Mouse (Mus musculus): ENCODE data around the gene Id2. TPM values are rescaled to one million over a fixed set of nuclear protein-coding genes. Genes with fewer than 3 reads are reported as not detected.

Gene Id2
- polyA plus RNA-seq, 1 experiment = 114 TPM

DNA sequence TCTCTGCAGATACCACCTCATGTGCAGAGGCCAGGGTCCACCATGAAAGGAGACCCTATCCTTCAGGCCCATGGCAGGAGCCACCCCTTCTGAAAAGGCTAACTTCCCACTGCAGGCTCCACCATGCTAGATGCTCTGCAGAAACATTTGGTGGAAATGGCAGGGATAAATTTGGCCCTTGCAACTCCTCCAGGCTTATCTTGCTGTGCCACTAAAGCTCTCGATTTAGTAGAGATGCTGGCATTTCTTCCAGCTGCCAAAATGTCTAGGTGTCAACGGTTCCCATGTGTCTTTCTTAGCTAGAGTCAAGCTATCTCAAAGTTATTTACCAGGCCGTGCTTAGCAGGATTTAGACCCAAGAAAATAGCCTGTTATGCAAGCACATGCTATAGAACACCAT lies 22.6 kb downstream of the Id2 start:
- Histone ChIP-seq H3K36me3 (ENCODE audit: control insufficient read depth, insufficient read depth, low read length) (no peaks in the 10 kb centered on the region), H3K27ac (ENCODE audit: control insufficient read depth, insufficient read depth, low read length) (no peak overlapping the region), H3K27me3 (ENCODE audit: control insufficient read depth, insufficient read depth, low read length) (no peaks in the 10 kb centered on the region), H3K4me1 (replicated peaks; ENCODE audit: control insufficient read depth, insufficient read depth, low read length) (no peaks in the 10 kb centered on the region), H3K4me3 (ENCODE audit: control insufficient read depth, insufficient read depth, low read length) (no peak overlapping the region)
- DNase-seq = no peak
- TF ChIP-seq POLR2A (IDR thresholded peaks at IDR 0.05; ENCODE audit: control insufficient read depth, extremely low read depth, insufficient read depth, low read length, poor library complexity) = no peak
- TF ChIP-seq CTCF (IDR thresholded peaks at IDR 0.05; ENCODE audit: borderline replicate concordance, control insufficient read depth, extremely low read depth, insufficient read depth, low read length, poor library complexity) = no peak
- 91% methylated on average over 3 of the region's 3 CpGs for WGBS

DNA sequence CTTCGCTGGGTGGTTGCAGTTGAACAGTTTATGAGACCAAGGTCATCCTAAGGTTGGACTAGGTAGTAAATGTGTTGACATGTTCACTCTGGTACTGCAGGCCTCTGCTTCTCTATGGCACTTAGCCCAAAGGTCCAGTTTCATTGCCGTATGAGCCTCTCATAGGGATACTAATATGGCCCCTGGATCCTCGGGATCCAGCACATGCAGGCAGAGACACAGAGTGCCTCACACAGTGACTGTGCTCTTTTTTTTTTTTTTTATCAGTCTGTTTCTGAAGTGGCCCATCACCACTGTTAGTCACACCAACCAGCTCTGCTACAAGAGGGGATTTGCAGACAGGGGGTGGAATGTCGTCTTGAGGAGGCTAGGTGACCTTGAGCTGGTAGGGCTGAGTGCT lies 23.6 kb downstream of the Id2 start:
- no peak for TF ChIP-seq CTCF (IDR thresholded peaks at IDR 0.05; ENCODE audit: borderline replicate concordance, control insufficient read depth, extremely low read depth, insufficient read depth, low read length, poor library complexity)
- TF ChIP-seq POLR2A (IDR thresholded peaks at IDR 0.05; ENCODE audit: control insufficient read depth, extremely low read depth, insufficient read depth, low read length, poor library complexity) = no peak
- no peak overlapping the region for H3K27ac ChIP-seq (ENCODE audit: control insufficient read depth, insufficient read depth, low read length)
- 91% methylated on average over 4 of the region's 4 CpGs for WGBS
- no peaks in the 10 kb centered on the region for H3K36me3 ChIP-seq (ENCODE audit: control insufficient read depth, insufficient read depth, low read length)
- DNase-seq = no peak
- H3K4me1 ChIP-seq (replicated peaks; ENCODE audit: control insufficient read depth, insufficient read depth, low read length) = no peaks in the 10 kb centered on the region
- no peaks in the 10 kb centered on the region for H3K27me3 ChIP-seq (ENCODE audit: control insufficient read depth, insufficient read depth, low read length)
- no peak overlapping the region for H3K4me3 ChIP-seq (ENCODE audit: control insufficient read depth, insufficient read depth, low read length)

DNA sequence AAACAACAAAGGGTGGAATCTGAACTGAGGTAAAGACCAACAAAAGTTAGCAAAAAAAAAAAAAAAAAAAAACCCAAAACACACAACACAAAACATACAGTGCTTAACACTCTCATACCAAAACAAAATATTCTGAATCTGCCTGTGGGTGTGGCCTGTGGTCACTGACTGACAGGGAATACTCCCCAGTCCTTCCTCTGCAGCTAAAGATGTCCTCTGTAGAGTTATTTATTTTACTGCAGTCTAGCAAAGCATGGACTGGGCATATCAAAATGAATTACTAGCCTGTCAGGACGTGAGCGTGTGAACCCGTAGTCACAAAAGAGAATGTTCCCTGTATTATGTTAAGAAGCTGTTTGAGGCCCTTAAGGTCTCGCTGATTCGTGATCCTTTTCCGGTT lies 34.7 kb downstream of the Id2 start:
- H3K27ac ChIP-seq (ENCODE audit: control insufficient read depth, insufficient read depth, low read length) = no peak overlapping the region
- no peak for DNase-seq
- H3K4me3 ChIP-seq (ENCODE audit: control insufficient read depth, insufficient read depth, low read length) = no peak overlapping the region
- WGBS = 85% methylated on average over 6 of the region's 6 CpGs
- H3K4me1 ChIP-seq (replicated peaks; ENCODE audit: control insufficient read depth, insufficient read depth, low read length) = no peaks in the 10 kb centered on the region
- peaks cover 16% of the 10 kb centered on the region for H3K36me3 ChIP-seq (ENCODE audit: control insufficient read depth, insufficient read depth, low read length)
- TF ChIP-seq CTCF (IDR thresholded peaks at IDR 0.05; ENCODE audit: borderline replicate concordance, control insufficient read depth, extremely low read depth, insufficient read depth, low read length, poor library complexity) = no peak
- TF ChIP-seq POLR2A (IDR thresholded peaks at IDR 0.05; ENCODE audit: control insufficient read depth, extremely low read depth, insufficient read depth, low read length, poor library complexity) = no peak
- no peaks in the 10 kb centered on the region for H3K27me3 ChIP-seq (ENCODE audit: control insufficient read depth, insufficient read depth, low read length)

DNA sequence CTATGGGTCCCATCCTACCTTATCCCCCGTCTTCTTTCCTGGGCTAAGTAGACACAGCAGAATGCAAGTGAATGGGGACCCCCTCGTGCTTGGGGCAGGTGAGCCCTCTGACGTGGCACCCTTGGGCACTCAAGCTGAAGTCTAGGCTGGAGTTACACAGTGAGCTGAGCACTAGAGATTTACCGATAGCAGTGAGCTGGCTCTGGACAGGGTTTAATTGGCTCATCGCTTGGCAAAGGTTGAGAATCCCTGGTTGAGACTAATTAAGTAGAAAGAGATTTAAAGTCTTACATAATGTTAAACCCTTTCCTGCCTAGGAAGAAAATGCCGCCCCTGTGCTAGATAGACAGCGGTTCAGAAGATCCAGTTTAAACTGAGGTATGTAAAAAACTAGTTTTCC lies 36.0 kb downstream of the Id2 start:
- no peak overlapping the region for H3K4me3 ChIP-seq (ENCODE audit: control insufficient read depth, insufficient read depth, low read length)
- peaks cover 26% of the 10 kb centered on the region for H3K36me3 ChIP-seq (ENCODE audit: control insufficient read depth, insufficient read depth, low read length)
- DNase-seq = no peak
- no peaks in the 10 kb centered on the region for H3K27me3 ChIP-seq (ENCODE audit: control insufficient read depth, insufficient read depth, low read length)
- WGBS = 96% methylated on average over 7 of the region's 7 CpGs
- no peaks in the 10 kb centered on the region for H3K4me1 ChIP-seq (replicated peaks; ENCODE audit: control insufficient read depth, insufficient read depth, low read length)
- H3K27ac ChIP-seq (ENCODE audit: control insufficient read depth, insufficient read depth, low read length) = no peak overlapping the region
- no peak for TF ChIP-seq POLR2A (IDR thresholded peaks at IDR 0.05; ENCODE audit: control insufficient read depth, extremely low read depth, insufficient read depth, low read length, poor library complexity)

DNA sequence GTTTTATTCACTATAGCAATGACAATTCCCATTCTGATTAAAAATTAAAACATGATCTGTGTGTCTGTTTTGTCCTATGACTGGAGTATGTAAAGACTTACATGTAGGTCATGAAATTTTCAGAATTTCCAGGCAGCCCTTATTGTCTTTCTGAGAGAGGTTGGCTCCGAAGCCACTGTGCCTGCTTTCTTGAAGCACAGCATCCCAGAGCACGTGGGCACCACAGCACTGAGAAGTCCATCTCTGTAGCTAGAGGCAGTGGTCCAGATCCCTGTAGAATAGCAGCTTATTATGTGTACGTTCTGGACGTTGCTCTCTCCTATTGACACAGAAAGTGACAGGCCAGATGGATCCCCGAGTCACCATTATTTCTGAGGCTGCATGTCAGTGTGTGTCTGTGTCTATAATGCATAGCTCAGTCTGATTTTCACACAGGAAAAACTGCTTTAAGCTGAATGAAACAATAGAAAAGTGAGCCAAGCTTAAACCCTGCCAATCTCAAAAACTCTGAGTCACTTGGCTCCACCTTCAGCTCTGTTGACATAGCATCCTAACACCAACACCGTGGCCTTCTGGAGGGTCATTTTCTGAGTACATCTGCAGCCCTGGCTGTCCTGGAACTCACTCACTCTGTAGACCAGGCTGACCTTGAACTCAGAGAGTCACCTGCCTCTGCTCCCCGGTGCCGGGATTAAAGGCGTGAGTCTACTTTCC lies 37.3 kb downstream of the Id2 start:
- Histone ChIP-seq H3K4me3 (ENCODE audit: control insufficient read depth, insufficient read depth, low read length) (no peak overlapping the region), H3K36me3 (ENCODE audit: control insufficient read depth, insufficient read depth, low read length) (peaks cover 26% of the 10 kb centered on the region), H3K27ac (ENCODE audit: control insufficient read depth, insufficient read depth, low read length) (no peak overlapping the region), H3K27me3 (ENCODE audit: control insufficient read depth, insufficient read depth, low read length) (no peaks in the 10 kb centered on the region), H3K4me1 (replicated peaks; ENCODE audit: control insufficient read depth, insufficient read depth, low read length) (peaks cover 4% of the 10 kb centered on the region)
- TF ChIP-seq CTCF (IDR thresholded peaks at IDR 0.05; ENCODE audit: borderline replicate concordance, control insufficient read depth, extremely low read depth, insufficient read depth, low read length, poor library complexity) = no peak
- no peak for TF ChIP-seq POLR2A (IDR thresholded peaks at IDR 0.05; ENCODE audit: control insufficient read depth, extremely low read depth, insufficient read depth, low read length, poor library complexity)
- 94% methylated on average over 9 of the region's 9 CpGs for WGBS
- no peak for DNase-seq

DNA sequence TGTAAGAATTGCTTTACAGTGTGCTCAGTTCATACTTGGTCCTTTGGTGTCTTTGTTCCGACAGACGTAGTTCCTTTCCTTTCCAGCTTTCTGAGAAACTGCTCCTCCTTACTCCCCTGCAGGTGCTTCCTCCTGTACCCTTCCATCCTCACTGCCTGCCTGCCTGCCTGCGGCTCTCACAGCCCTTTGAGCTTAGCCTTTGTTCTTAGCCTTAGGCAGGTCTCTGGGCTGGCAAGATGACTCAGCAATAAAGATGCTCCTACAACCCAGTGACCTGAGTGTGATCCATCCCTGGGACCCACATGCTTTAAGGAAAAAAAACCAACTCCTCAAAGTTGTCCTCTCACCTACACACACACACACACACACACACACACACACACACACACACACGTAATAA lies 42.0 kb downstream of the Id2 start:
- H3K4me3 ChIP-seq (ENCODE audit: control insufficient read depth, insufficient read depth, low read length) = no peak overlapping the region
- H3K27me3 ChIP-seq (ENCODE audit: control insufficient read depth, insufficient read depth, low read length) = no peaks in the 10 kb centered on the region
- peak overlapping the region; percentile 70; the same call in 1 of the 2 replicates for H3K27ac ChIP-seq (ENCODE audit: control insufficient read depth, insufficient read depth, low read length)
- peaks cover 52% of the 10 kb centered on the region for H3K36me3 ChIP-seq (ENCODE audit: control insufficient read depth, insufficient read depth, low read length)
- WGBS = 17% methylated on average over 4 of the region's 4 CpGs
- no peak for TF ChIP-seq CTCF (IDR thresholded peaks at IDR 0.05; ENCODE audit: borderline replicate concordance, control insufficient read depth, extremely low read depth, insufficient read depth, low read length, poor library complexity)
- no peak for TF ChIP-seq POLR2A (IDR thresholded peaks at IDR 0.05; ENCODE audit: control insufficient read depth, extremely low read depth, insufficient read depth, low read length, poor library complexity)
- DNase-seq = peak; percentile 40
- H3K4me1 ChIP-seq (replicated peaks; ENCODE audit: control insufficient read depth, insufficient read depth, low read length) = peaks cover 14% of the 10 kb centered on the region

DNA sequence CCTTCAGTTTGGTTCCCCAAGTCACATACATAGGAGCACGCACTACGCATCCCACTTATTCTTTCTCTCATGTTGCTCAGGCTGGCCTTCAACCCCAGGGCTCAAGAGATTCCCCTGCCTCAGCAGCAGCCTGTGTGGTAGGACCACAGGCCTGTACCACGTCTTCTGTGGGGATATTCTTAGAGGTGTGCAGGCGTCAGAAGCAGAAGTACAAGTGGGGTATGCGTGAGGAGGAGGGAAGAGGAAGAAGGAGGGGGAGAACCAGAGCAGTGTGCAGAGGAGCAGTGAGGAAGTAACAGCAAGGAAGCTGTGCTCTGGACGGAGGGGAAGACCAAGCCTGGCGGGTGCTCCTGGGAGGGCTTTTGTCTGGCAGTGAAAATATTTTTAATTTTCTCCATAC lies 42.4 kb downstream of the Id2 start:
- WGBS = 32% methylated on average over 7 of the region's 7 CpGs
- DNase-seq = no peak
- no peak for TF ChIP-seq CTCF (IDR thresholded peaks at IDR 0.05; ENCODE audit: borderline replicate concordance, control insufficient read depth, extremely low read depth, insufficient read depth, low read length, poor library complexity)
- TF ChIP-seq POLR2A (IDR thresholded peaks at IDR 0.05; ENCODE audit: control insufficient read depth, extremely low read depth, insufficient read depth, low read length, poor library complexity) = no peak
- Histone ChIP-seq H3K4me1 (replicated peaks; ENCODE audit: control insufficient read depth, insufficient read depth, low read length) (peaks cover 14% of the 10 kb centered on the region), H3K27me3 (ENCODE audit: control insufficient read depth, insufficient read depth, low read length) (no peaks in the 10 kb centered on the region), H3K4me3 (ENCODE audit: control insufficient read depth, insufficient read depth, low read length) (no peak overlapping the region), H3K27ac (ENCODE audit: control insufficient read depth, insufficient read depth, low read length) (peak overlapping the region; percentile 70), H3K36me3 (ENCODE audit: control insufficient read depth, insufficient read depth, low read length) (peaks cover 48% of the 10 kb centered on the region)

All from thymus, adult 2 months (tissue).